Mouse (Mus musculus): Measurements from ENCODE around the gene Arhgap45. TPM values are rescaled to one million over a fixed set of nuclear protein-coding genes. Genes with fewer than 3 reads are reported as not detected.
"Not testable (repeated sequence)": the region's sequence is repeated elsewhere in the genome, so short reads cannot be mapped to it uniquely, and the experiment has no call there.

The Arhgap45 gene
- polyA plus RNA-seq, 1 experiment from 2014 or later, result 11.2 TPM

DNA sequence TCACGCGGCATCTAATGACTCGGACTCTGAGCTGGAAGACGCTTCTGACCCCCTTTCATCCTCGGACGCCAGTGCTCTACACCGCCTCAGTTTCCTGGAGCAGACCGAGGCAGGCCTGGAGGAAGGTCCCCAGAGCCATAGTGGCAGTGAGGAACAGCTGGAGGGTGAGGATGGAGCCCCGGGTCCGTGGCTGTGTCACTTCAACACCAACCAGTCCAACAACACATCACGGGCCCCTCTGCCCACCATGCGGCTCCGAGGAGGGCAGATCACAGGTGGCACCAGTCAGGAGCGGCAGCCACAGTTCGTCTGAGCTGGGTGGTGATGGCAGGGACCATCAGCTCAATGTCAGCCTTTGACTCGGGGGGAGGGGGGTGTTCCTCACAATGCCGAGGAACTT, 14.3 kb downstream of the Arhgap45 start:
- no peaks in the 10 kb centered on the region for H3K9me3 ChIP-seq (ENCODE audit: low read depth, low read length)
- H3K4me1 ChIP-seq (ENCODE audit: insufficient read depth), result peaks cover 14% of the 10 kb centered on the region; the same call in 1 of the 2 replicates
- ATAC-seq (ENCODE audit: insufficient read depth), result no peak
- no peak for TF ChIP-seq CTCF (IDR thresholded peaks at IDR 0.05; ENCODE audit: low read depth)
- no peak overlapping the region for H3K27ac ChIP-seq (ENCODE audit: low read depth)
- H3K4me2 ChIP-seq, result no peak overlapping the region
- peaks cover 49% of the 10 kb centered on the region for H3K36me3 ChIP-seq (ENCODE audit: insufficient read depth)
- no peak overlapping the region for H3K9ac ChIP-seq
- DNase-seq, result no peak
- no peak overlapping the region for H3K4me3 ChIP-seq (ENCODE audit: low read depth, low read length)
- no peaks in the 10 kb centered on the region for H3K27me3 ChIP-seq (ENCODE audit: insufficient read depth, low read length)
- WGBS, result 76% methylated on average over 17 of the region's 17 CpGs

DNA sequence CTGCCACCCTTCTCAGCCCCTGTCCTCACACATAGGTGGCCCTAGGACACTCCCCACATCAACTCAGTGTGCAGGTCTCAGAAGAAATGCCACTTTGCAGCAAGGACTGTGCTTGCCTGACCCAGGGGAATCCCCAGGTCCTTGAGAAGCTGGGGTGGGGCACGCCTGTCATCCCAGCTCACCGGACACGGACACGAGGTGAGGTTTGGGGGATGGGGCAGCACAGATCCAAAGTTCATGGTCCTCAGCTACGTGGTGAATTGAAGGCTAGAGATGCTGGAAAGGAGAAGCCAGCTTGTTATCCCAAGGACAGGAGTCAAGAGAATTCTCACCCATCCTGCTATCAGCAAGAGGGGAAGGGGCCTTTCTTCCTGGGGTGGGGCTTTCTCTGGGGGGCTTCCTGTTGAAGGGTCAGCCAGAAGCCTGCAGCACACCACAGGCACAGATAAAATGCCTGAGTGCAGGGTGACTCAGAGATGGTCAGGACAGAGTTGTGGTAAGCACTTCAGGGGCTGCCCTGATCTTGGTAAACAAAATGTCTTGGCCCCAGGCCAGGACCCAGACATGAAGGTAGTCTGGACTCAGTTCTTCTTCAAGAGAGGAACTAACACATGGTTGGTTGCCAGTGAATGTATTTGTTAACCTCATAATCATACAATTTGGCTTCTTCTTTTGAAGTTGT, 16.5 kb downstream of the Arhgap45 start:
- no peaks in the 10 kb centered on the region for H3K27me3 ChIP-seq (ENCODE audit: insufficient read depth, low read length)
- H3K36me3 ChIP-seq (ENCODE audit: insufficient read depth), result peaks cover 55% of the 10 kb centered on the region
- DNase-seq, result peak; percentile 75
- peak overlapping the region; percentile 15; the same call in 1 of the 2 replicates for H3K4me2 ChIP-seq
- TF ChIP-seq CTCF (IDR thresholded peaks at IDR 0.05; ENCODE audit: low read depth), result no peak
- no peaks in the 10 kb centered on the region for H3K9me3 ChIP-seq (ENCODE audit: low read depth, low read length)
- 21% methylated on average over 5 of the region's 5 CpGs for WGBS
- peak overlapping the region; percentile 26 for H3K9ac ChIP-seq
- peak; percentile 56 for ATAC-seq (ENCODE audit: insufficient read depth)
- H3K27ac ChIP-seq (ENCODE audit: low read depth), result peak overlapping the region; percentile 70
- no peak overlapping the region for H3K4me3 ChIP-seq (ENCODE audit: low read depth, low read length)
- peaks cover 16% of the 10 kb centered on the region; the same call in 1 of the 2 replicates for H3K4me1 ChIP-seq (ENCODE audit: insufficient read depth)

DNA sequence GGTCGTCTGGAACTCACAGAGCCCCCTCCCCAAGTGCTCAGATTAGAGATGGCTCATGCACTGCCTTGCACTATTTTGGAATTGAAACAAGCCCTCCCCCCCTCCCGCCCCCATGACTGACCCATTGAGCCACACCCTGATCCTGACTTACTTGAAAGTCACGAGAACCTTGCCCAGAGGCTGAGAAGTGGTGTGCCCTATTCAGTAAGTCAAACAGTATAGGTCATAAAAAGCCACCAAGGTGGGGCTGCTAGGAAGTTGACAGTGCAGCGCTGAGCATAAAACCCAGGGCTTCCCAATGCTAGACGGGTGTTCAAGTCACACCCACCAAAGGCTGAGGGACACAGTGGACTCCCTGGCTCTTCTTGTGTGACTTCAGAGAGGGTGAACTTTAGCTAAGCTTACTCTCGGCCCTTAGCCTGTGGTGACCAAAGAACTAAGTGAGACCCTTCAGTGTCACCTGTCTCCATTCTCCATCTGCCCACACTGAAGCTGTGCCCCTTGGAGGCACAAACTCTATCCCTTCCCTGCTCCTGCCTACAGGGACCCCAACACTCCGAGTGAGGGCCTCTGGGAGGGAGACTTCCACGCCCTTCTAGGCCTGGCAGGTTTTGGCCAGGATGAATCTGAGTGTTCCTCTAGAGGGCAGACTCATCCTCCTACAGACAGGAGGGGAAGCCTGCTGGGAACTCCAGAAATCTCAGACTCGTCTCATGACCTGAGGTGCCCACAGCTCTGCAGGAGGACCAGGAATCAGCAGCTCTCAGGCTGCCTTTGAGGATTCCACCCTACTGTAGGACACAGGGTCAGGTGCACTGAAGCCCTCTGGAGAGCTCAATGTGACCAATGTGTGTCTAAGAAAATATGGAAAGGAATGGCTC, 17.3 kb downstream of the Arhgap45 start:
- WGBS, result 28% methylated on average over 9 of the region's 9 CpGs
- Histone ChIP-seq H3K4me3 (ENCODE audit: low read depth, low read length) (no peak overlapping the region), H3K27me3 (ENCODE audit: insufficient read depth, low read length) (no peaks in the 10 kb centered on the region), H3K4me2 (no peak overlapping the region), H3K9me3 (ENCODE audit: low read depth, low read length) (no peaks in the 10 kb centered on the region), H3K4me1 (ENCODE audit: insufficient read depth) (peaks cover 24% of the 10 kb centered on the region; the same call in 1 of the 2 replicates), H3K36me3 (ENCODE audit: insufficient read depth) (peaks cover 55% of the 10 kb centered on the region), H3K27ac (ENCODE audit: low read depth) (peak overlapping the region; percentile 54; the same call in 1 of the 2 replicates), H3K9ac (peak overlapping the region; percentile 0; the same call in 1 of the 2 replicates)
- TF ChIP-seq CTCF (IDR thresholded peaks at IDR 0.05; ENCODE audit: low read depth), result peak; percentile 66
- peak; percentile 32; the same call in 1 of the 2 replicates for ATAC-seq (ENCODE audit: insufficient read depth)
- DNase-seq, result peak; percentile 77

GRCm38 (mm10) chr10:80035148-80035547, 18.7 kb downstream of the Arhgap45 start:
- ATAC-seq (ENCODE audit: insufficient read depth) (no peak), DNase-seq (no peak)
- Histone ChIP-seq H3K4me2 (no peak overlapping the region), H3K4me1 (ENCODE audit: insufficient read depth) (peaks cover 25% of the 10 kb centered on the region; the same call in 1 of the 2 replicates), H3K9ac (no peak overlapping the region), H3K9me3 (ENCODE audit: low read depth, low read length) (no peaks in the 10 kb centered on the region), H3K27me3 (ENCODE audit: insufficient read depth, low read length) (no peaks in the 10 kb centered on the region), H3K4me3 (ENCODE audit: low read depth, low read length) (no peak overlapping the region), H3K27ac (ENCODE audit: low read depth) (no peak overlapping the region), H3K36me3 (ENCODE audit: insufficient read depth) (peaks cover 48% of the 10 kb centered on the region)
- no peak for TF ChIP-seq CTCF (IDR thresholded peaks at IDR 0.05; ENCODE audit: low read depth)
- WGBS, result 80% methylated on average over 8 of the region's 8 CpGs

DNA sequence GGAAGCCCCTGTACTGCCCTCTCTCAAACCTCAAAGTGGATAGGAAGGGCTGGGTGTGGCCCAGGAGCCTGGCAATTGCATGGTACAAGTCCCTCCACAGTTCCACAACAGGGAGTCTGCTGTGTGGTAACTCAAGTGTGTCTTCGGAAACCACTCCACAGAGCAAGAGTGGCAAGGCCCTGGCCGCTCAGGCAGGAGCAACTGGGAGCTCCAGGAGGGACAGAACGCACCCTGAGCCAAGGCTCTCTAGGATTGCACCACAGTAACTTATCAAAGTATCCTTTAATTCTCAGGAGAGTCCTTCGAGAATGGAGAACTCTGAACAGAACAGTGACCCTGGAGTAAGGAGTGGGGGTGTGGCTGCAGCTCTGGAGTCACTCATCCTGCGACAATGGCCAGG, 19.2 kb downstream of the Arhgap45 start:
- DNase-seq, result no peak
- no peak for TF ChIP-seq CTCF (IDR thresholded peaks at IDR 0.05; ENCODE audit: low read depth)

DNA sequence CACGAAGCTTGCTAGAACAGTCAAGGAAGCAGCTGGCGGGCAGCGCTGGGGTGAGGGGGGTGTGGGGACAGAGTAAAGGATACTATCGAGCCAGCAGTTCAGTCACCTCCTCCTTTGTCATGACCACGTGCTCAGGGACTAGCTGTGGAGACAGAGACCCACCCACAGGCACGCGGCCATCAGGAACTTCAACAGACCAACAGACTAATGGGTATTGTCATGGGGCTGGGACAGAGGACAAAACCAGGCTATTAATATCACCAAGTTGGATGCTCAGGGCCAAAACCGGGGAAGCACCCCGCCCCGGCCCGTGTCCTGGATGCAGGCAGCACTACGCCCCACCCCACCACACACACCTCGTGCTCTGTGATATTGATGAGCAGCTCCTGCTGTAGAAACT, 20.4 kb downstream of the Arhgap45 start:
- peaks cover 25% of the 10 kb centered on the region; the same call in 1 of the 2 replicates for H3K4me1 ChIP-seq (ENCODE audit: insufficient read depth)
- no peak for ATAC-seq (ENCODE audit: insufficient read depth)
- DNase-seq, result no peak
- H3K4me3 ChIP-seq (ENCODE audit: low read depth, low read length), result no peak overlapping the region
- no peaks in the 10 kb centered on the region for H3K9me3 ChIP-seq (ENCODE audit: low read depth, low read length)
- 89% methylated on average over 13 of the region's 13 CpGs for WGBS
- no peak overlapping the region for H3K27ac ChIP-seq (ENCODE audit: low read depth)
- H3K4me2 ChIP-seq, result no peak overlapping the region
- TF ChIP-seq CTCF (IDR thresholded peaks at IDR 0.05; ENCODE audit: low read depth), result no peak
- no peaks in the 10 kb centered on the region for H3K27me3 ChIP-seq (ENCODE audit: insufficient read depth, low read length)
- no peak overlapping the region for H3K9ac ChIP-seq
- H3K36me3 ChIP-seq (ENCODE audit: insufficient read depth), result peaks cover 41% of the 10 kb centered on the region

More for the DNA sequence above, 19.2 kb downstream of the Arhgap45 start:
- Histone ChIP-seq H3K9me3 (ENCODE audit: low read depth, low read length) (no peaks in the 10 kb centered on the region), H3K27me3 (ENCODE audit: insufficient read depth, low read length) (no peaks in the 10 kb centered on the region), H3K27ac (ENCODE audit: low read depth) (no peak overlapping the region), H3K4me1 (ENCODE audit: insufficient read depth) (peaks cover 25% of the 10 kb centered on the region; the same call in 1 of the 2 replicates), H3K4me3 (ENCODE audit: low read depth, low read length) (no peak overlapping the region), H3K4me2 (no peak overlapping the region), H3K36me3 (ENCODE audit: insufficient read depth) (peaks cover 48% of the 10 kb centered on the region), H3K9ac (no peak overlapping the region)
- no peak for ATAC-seq (ENCODE audit: insufficient read depth)
- WGBS, result 87% methylated on average over 5 of the region's 5 CpGs

DNA sequence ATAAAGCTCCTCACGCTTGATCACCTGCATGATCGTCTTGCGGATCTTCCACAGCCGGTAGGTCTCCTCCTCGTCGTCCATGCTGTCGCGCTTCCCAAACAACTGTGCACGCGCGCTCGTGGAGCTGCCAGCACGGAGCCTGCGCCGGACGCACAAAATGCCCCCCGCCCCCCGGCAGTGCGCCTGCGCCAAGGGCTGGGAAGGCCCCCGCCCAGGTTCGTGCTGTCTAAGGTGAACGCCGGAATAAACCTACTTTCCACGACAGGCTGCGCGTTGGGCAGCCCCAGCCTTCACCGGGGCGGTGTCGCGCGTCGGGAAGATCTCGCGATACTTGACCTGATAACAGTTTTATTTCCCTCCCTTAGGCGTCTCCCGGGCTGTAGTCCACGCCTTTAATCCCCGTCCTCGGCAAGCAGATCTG, 23.1 kb downstream of the Arhgap45 start, which contains the start of gene Polr2e:
Gene Polr2e (minus strand): TSS at position 237 of the 421 bp plus-strand sequence.
- H3K4me1 ChIP-seq (ENCODE audit: insufficient read depth), result peaks cover 10% of the 10 kb centered on the region; the same call in 1 of the 2 replicates
- peak within 1 kb of the TSS; percentile 80 for H3K4me2 ChIP-seq
- no peaks in the 10 kb centered on the region for H3K9me3 ChIP-seq (ENCODE audit: low read depth, low read length)
- H3K9ac ChIP-seq, result peak within 1 kb of the TSS; percentile 75
- 0% methylated on average over 40 of the region's 40 CpGs for WGBS
- ATAC-seq (ENCODE audit: insufficient read depth), result peak; percentile 99
- peaks cover 38% of the 10 kb centered on the region for H3K36me3 ChIP-seq (ENCODE audit: insufficient read depth)
- no peaks in the 10 kb centered on the region for H3K27me3 ChIP-seq (ENCODE audit: insufficient read depth, low read length)
- peak within 1 kb of the TSS; percentile 66 for H3K4me3 ChIP-seq (ENCODE audit: low read depth, low read length)
- TF ChIP-seq CTCF (IDR thresholded peaks at IDR 0.05; ENCODE audit: low read depth), result peak; percentile 17; the same call in 1 of the 2 replicates
- peak; percentile 99 for DNase-seq
- H3K27ac ChIP-seq (ENCODE audit: low read depth), result peak within 1 kb of the TSS; percentile 63

- not testable (repeated sequence) for ATAC-seq (ENCODE audit: insufficient read depth); DNase-seq; H3K9me3 ChIP-seq (ENCODE audit: low read depth, low read length); H3K27ac ChIP-seq (ENCODE audit: low read depth); H3K4me2 ChIP-seq; H3K9ac ChIP-seq; H3K4me3 ChIP-seq (ENCODE audit: low read depth, low read length); H3K27me3 ChIP-seq (ENCODE audit: insufficient read depth, low read length)
- WGBS, result 77% methylated on average over 8 of the region's 8 CpGs
- peaks cover 10% of the 10 kb centered on the region; the same call in 1 of the 2 replicates for H3K4me1 ChIP-seq (ENCODE audit: insufficient read depth)
- peaks cover 18% of the 10 kb centered on the region for H3K36me3 ChIP-seq (ENCODE audit: insufficient read depth)
Observed at GRCm38 (mm10) chr10:80041409-80042060, 25.1 kb downstream of the Arhgap45 start.
